Mouse (Mus musculus): ENCODE measurements around the gene Chpf. TPM values are rescaled to one million over a fixed set of nuclear protein-coding genes. Genes with fewer than 3 reads are reported as not detected.

Chpf gene
- 34.8 and 37.5 TPM in 2 replicates for polyA plus RNA-seq (2015; fragmentation: Nextera tagmentation; extraction: Ambion mirVana)

DNA sequence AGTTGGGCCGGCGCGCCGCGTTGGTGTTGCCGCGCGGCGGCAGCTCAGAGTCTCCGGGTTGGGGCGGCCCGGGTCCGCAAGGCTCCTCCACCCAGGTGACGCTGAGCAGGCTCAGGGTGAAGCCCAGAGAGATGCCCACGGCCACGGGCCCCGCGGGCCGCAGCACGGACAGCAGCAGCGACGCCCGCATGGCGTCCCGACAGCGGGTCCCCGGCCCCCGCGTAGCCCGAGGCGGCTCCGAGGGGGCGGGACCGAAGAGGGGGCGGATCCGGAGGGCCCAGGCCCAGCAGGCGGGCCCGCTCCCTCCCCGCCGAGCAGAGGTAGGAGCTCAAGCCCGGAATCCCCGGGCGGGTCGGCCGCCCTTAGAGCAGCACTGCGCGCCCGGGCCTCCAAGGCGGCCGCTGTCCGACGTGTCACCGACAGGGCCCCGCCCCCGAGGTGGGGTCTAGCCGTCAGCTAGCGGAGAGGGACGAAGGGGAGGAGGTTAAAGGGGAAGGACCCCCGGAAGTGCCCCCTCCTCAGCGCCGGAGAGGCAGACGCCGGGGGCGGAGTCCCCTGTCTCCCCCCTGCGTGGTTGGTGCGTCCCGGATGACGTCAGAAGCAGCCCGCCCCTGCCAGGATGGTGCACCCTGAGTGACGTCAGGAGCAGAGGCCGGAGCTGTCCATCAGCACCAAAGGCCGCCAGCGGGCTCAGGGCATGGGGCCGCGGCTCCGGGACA, at the start of gene Chpf, which contains the start of gene Tmem198:
Gene Chpf, minus strand, starts transcription at position 392 of the 719 bp plus-strand sequence.
Gene Tmem198, plus strand, starts transcription at position 617 of the 719 bp plus-strand sequence.
- H3K9me3 ChIP-seq (replicated peaks; ENCODE audit: control insufficient read depth, low read length, poor library complexity, severe bottlenecking): no peaks in the 10 kb centered on the region
- WGBS: 0% methylated on average over 46 of the region's 76 CpGs
- peak within 1 kb of the TSS; percentile 80 for H3K4me2 ChIP-seq (ENCODE audit: low read length)
- H3K27me3 ChIP-seq (ENCODE audit: control insufficient read depth, insufficient read depth, low read depth, low read length): no peaks in the 10 kb centered on the region
- H3K36me3 ChIP-seq (ENCODE audit: control insufficient read depth, insufficient read depth, low read length): peaks cover 32% of the 10 kb centered on the region
- peak within 1 kb of the TSS; percentile 80 for H3K27ac ChIP-seq (ENCODE audit: low read length)
- ATAC-seq: peak; percentile 86
- peak within 1 kb of the TSS; percentile 74 for H3K4me3 ChIP-seq (ENCODE audit: low read depth, low read length)
- peaks cover 43% of the 10 kb centered on the region for H3K4me1 ChIP-seq (ENCODE audit: control insufficient read depth, insufficient read depth, low read length)
- peak within 1 kb of the TSS; percentile 88 for H3K9ac ChIP-seq (ENCODE audit: low read depth, low read length)

DNA sequence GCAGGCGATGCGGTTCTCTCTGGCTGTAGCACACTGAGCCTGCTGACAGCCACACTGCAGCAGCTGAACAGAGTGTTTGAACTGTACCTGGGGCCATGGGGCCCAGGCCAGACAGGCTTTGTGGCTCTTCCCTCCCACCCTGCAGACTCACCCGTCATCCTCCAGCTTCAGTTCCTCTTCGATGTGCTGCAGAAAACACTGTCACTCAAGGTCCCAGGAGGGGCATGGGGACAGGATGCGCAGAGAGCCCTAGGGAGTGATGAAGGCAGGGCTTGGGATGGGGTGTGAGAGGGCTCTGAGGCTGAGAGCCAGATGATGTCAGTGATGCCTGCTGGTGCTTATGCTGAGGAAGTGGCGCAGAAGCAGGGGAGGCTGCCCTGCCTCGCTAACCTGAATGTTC, 45.6 kb upstream of the Chpf start:
- no peak overlapping the region for H3K27ac ChIP-seq (ENCODE audit: low read length)
- no peaks in the 10 kb centered on the region for H3K27me3 ChIP-seq (ENCODE audit: control insufficient read depth, insufficient read depth, low read depth, low read length)
- H3K36me3 ChIP-seq (ENCODE audit: control insufficient read depth, insufficient read depth, low read length): peaks cover 23% of the 10 kb centered on the region
- 96% methylated on average over 7 of the region's 7 CpGs for WGBS
- H3K4me3 ChIP-seq (ENCODE audit: low read depth, low read length): no peak overlapping the region
- ATAC-seq: no peak
- H3K4me2 ChIP-seq (ENCODE audit: low read length): no peak overlapping the region
- H3K9me3 ChIP-seq (replicated peaks; ENCODE audit: control insufficient read depth, low read length, poor library complexity, severe bottlenecking): no peaks in the 10 kb centered on the region
- 0 out of 2 replicates have a peak overlapping the region, but pooled peaks have one; percentile 12 for H3K9ac ChIP-seq (ENCODE audit: low read depth, low read length)
- H3K4me1 ChIP-seq (ENCODE audit: control insufficient read depth, insufficient read depth, low read length): peaks cover 11% of the 10 kb centered on the region

DNA sequence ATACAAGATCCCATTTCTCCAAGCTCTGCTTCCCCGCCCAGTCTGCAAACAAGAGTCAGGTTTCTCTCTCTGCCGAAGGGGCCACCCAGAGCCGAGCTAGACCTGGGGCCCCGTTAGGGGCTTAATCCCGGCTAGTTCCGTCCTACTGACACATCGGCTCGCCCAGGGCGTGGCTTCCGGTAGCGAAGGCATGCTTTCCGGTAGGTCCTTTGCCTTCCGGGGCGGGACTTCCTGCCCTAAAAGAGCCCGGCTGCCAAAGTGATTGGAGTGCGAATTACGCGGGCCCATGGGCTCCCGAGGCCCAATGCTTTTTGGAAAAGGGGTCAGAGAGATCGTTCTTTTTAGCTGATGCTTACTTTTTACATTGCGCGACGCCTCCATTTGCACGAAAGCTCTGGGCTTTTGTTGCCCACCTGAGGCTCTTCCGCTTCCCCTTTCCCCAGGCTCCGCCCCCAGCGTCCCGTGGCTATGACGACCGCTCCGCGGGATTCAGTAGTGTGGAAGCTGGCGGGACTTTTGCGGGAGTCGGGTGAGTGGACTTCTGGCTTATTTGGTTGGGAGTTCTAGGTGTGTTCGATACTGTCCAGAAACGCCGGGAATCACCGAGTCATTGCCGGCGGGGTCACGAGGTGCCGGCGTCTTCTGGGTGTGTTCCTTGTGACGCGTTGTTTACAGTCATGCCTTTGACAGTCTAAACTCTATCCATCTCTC, 42.4 kb upstream of the Chpf start, which contains the start of gene Stk11ip:
Gene Stk11ip, plus strand, starts transcription at position 209 of the 711 bp plus-strand sequence.
- whole genome bisulfite sequencing: 0% methylated on average over 46 of the region's 46 CpGs
- peak within 1 kb of the TSS; percentile 89 for H3K27ac ChIP-seq (ENCODE audit: low read length)

DNA sequence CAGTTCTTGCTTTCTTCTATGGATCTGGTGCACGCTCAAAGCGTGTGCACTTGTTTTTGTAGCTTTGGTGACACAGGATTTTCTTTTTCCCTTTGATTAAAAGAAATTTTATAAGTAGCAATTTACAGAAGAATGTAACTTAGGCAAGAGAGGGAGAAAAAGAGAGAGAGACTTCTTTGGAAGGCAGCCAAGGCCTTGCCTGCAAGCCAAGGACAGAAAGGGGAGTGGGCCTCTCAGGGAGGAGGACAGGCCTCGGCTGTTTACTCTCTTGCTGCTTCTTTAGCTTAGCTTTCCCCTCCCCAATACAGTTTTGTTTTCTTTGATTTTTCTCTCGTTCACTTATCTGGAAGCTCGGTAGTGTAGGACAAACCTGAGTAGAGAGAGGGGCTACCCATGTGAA, 40.5 kb upstream of the Chpf start:
- no peaks in the 10 kb centered on the region for H3K9me3 ChIP-seq (replicated peaks; ENCODE audit: control insufficient read depth, low read length, poor library complexity, severe bottlenecking)
- no peak overlapping the region for H3K9ac ChIP-seq (ENCODE audit: low read depth, low read length)
- H3K4me1 ChIP-seq (ENCODE audit: control insufficient read depth, insufficient read depth, low read length): peaks cover 11% of the 10 kb centered on the region
- no peak overlapping the region for H3K4me3 ChIP-seq (ENCODE audit: low read depth, low read length)
- no peak for ATAC-seq
- H3K36me3 ChIP-seq (ENCODE audit: control insufficient read depth, insufficient read depth, low read length): no peaks in the 10 kb centered on the region
- H3K27me3 ChIP-seq (ENCODE audit: control insufficient read depth, insufficient read depth, low read depth, low read length): no peaks in the 10 kb centered on the region
- no peak overlapping the region for H3K27ac ChIP-seq (ENCODE audit: low read length)
- 79% methylated on average over 5 of the region's 5 CpGs for WGBS
- H3K4me2 ChIP-seq (ENCODE audit: low read length): no peak overlapping the region

More for the DNA sequence above, 42.4 kb upstream of the Chpf start, which contains the start of gene Stk11ip:
- Histone ChIP-seq H3K4me1 (ENCODE audit: control insufficient read depth, insufficient read depth, low read length) (peaks cover 11% of the 10 kb centered on the region), H3K27me3 (ENCODE audit: control insufficient read depth, insufficient read depth, low read depth, low read length) (no peaks in the 10 kb centered on the region), H3K9ac (ENCODE audit: low read depth, low read length) (peak within 1 kb of the TSS; percentile 67), H3K36me3 (ENCODE audit: control insufficient read depth, insufficient read depth, low read length) (peaks cover 7% of the 10 kb centered on the region), H3K9me3 (replicated peaks; ENCODE audit: control insufficient read depth, low read length, poor library complexity, severe bottlenecking) (no peaks in the 10 kb centered on the region), H3K4me2 (ENCODE audit: low read length) (peak within 1 kb of the TSS; percentile 65), H3K4me3 (ENCODE audit: low read depth, low read length) (peak within 1 kb of the TSS; percentile 74)
- ATAC-seq: peak; percentile 97

DNA sequence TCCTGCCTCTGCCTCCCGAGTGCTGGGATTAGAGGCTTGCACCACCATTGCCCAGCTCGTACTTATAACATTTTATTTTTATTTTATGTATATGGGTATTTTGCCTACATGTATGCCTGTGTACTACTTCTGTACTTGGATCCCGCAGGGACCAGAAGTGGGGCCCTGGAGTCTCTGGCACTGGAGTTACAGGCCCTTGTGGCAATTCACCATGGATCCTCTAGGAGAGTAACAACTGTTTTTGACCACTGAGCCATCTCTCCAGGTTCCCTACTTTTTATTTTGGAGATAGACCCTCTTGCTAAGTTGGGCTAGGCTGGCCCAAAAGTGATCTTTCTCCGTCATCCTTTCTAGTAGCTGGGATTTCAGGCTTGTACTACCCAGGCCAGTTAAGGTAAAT, 39.3 kb upstream of the Chpf start:
- no peak overlapping the region for H3K9ac ChIP-seq (ENCODE audit: low read depth, low read length)
- no peaks in the 10 kb centered on the region for H3K27me3 ChIP-seq (ENCODE audit: control insufficient read depth, insufficient read depth, low read depth, low read length)
- no peaks in the 10 kb centered on the region for H3K36me3 ChIP-seq (ENCODE audit: control insufficient read depth, insufficient read depth, low read length)
- H3K9me3 ChIP-seq (replicated peaks; ENCODE audit: control insufficient read depth, low read length, poor library complexity, severe bottlenecking): no peaks in the 10 kb centered on the region
- WGBS: 93% methylated on average over 4 of the region's 4 CpGs
- no peak overlapping the region for H3K27ac ChIP-seq (ENCODE audit: low read length)
- H3K4me3 ChIP-seq (ENCODE audit: low read depth, low read length): no peak overlapping the region
- no peak overlapping the region for H3K4me2 ChIP-seq (ENCODE audit: low read length)
- no peak for ATAC-seq
- H3K4me1 ChIP-seq (ENCODE audit: control insufficient read depth, insufficient read depth, low read length): peaks cover 11% of the 10 kb centered on the region

DNA sequence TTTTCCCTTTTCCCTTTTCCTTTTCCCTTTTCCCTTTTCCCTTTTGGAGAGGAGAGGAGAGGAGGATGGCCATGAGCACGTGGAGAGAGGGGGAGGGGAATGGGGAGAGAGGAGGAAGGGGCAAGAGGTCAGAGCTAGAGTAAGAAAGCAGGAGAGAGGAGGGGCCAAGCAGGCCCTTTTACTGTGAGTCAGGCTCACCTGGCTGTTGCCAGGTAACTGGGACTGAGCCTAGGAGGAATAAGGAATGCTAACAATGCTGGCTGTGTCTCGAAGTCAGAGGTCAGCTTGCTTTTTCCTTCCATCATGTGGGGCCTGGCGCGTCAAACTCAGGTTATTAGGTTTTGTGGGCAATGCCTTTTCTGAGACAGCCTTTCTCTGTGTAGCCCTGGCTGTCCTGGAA, 38.9 kb upstream of the Chpf start:
- 67% methylated on average over 3 of the region's 4 CpGs for WGBS
- Histone ChIP-seq H3K27ac (ENCODE audit: low read length) (no peak overlapping the region), H3K4me3 (ENCODE audit: low read depth, low read length) (no peak overlapping the region), H3K4me1 (ENCODE audit: control insufficient read depth, insufficient read depth, low read length) (peaks cover 10% of the 10 kb centered on the region), H3K36me3 (ENCODE audit: control insufficient read depth, insufficient read depth, low read length) (no peaks in the 10 kb centered on the region), H3K4me2 (ENCODE audit: low read length) (no peak overlapping the region), H3K9me3 (replicated peaks; ENCODE audit: control insufficient read depth, low read length, poor library complexity, severe bottlenecking) (no peaks in the 10 kb centered on the region), H3K27me3 (ENCODE audit: control insufficient read depth, insufficient read depth, low read depth, low read length) (no peaks in the 10 kb centered on the region), H3K9ac (ENCODE audit: low read depth, low read length) (no peak overlapping the region)
- no peak for ATAC-seq

DNA sequence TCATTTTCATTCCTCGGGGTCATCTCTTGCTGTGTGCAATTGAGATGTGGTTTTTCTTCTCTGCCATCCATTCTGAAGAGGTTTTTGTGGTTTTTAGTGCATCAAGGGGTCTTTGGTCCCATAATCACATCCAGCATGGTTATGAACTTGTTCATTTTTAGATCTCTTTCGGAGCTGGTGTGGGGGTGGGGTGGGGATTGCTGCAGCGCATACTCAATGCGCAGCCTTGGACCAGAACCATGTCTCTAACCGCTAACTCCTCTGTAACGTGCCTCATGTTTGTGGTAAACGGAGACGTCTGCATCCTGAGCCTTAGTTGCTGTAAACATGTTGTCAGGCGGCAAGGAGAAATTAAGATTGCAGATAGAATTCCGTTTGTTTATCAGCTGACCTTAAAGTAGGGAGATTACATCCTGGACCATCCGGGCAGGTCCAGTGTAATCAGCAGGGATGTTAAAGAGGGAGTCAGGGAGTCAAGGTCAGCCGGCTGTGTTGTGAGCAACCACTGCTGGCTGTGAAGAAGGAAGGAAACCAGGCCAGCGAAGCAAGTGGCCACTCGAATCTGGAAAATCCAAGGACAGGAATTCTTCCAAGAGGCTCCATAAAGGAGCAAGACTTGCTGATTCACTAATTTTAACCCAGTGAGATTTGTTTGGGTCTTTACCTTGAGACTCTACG, 37.7 kb upstream of the Chpf start:
- 85% methylated on average over 15 of the region's 15 CpGs for WGBS
- H3K9ac ChIP-seq (ENCODE audit: low read depth, low read length): no peak overlapping the region
- no peak overlapping the region for H3K4me3 ChIP-seq (ENCODE audit: low read depth, low read length)
- H3K27ac ChIP-seq (ENCODE audit: low read length): no peak overlapping the region
- H3K36me3 ChIP-seq (ENCODE audit: control insufficient read depth, insufficient read depth, low read length): no peaks in the 10 kb centered on the region
- no peaks in the 10 kb centered on the region; the same call in 1 of the 2 replicates for H3K4me1 ChIP-seq (ENCODE audit: control insufficient read depth, insufficient read depth, low read length)
- no peak overlapping the region for H3K4me2 ChIP-seq (ENCODE audit: low read length)
- H3K27me3 ChIP-seq (ENCODE audit: control insufficient read depth, insufficient read depth, low read depth, low read length): no peaks in the 10 kb centered on the region
- ATAC-seq: no peak
- H3K9me3 ChIP-seq (replicated peaks; ENCODE audit: control insufficient read depth, low read length, poor library complexity, severe bottlenecking): no peaks in the 10 kb centered on the region

DNA sequence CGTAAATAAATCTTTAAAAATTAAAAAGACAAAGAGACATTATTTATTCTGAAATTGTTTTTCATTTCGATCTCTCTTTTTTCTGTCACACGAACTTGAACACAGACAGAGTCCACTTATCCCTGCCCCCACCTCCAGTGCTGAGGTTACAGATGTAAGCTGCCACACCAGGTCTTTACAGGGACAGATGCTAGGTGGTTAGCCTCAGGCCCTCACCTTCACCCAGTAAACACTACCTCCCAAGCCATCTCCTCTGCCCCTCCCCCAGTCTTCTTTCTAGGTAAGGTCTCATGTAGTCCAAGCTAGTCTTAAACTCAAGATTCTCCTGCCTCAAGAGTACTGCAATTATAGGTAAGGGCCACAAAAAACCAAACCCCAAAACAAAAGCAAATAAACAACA, 33.4 kb upstream of the Chpf start:
- H3K36me3 ChIP-seq (ENCODE audit: control insufficient read depth, insufficient read depth, low read length): no peaks in the 10 kb centered on the region
- peaks cover 3% of the 10 kb centered on the region; the same call in 1 of the 2 replicates for H3K4me1 ChIP-seq (ENCODE audit: control insufficient read depth, insufficient read depth, low read length)
- H3K27ac ChIP-seq (ENCODE audit: low read length): no peak overlapping the region
- WGBS: 89% methylated on average over 3 of the region's 3 CpGs
- H3K9ac ChIP-seq (ENCODE audit: low read depth, low read length): no peak overlapping the region
- ATAC-seq: no peak
- no peaks in the 10 kb centered on the region for H3K27me3 ChIP-seq (ENCODE audit: control insufficient read depth, insufficient read depth, low read depth, low read length)
- H3K9me3 ChIP-seq (replicated peaks; ENCODE audit: control insufficient read depth, low read length, poor library complexity, severe bottlenecking): no peaks in the 10 kb centered on the region
- no peak overlapping the region for H3K4me3 ChIP-seq (ENCODE audit: low read depth, low read length)
- H3K4me2 ChIP-seq (ENCODE audit: low read length): no peak overlapping the region
